Mouse (Mus musculus) kidney, embryonic 15.5 days (tissue): ENCODE results near the gene Parn. TPM values are rescaled to one million over a fixed set of nuclear protein-coding genes. Genes with fewer than 3 reads are reported as not detected.

Source experiments
- ATAC-seq: fragments of 200-750 bp; cut with Nextera tagmentation; replicated peaks from 2 replicates; pipeline ENCODE4 v1.8.0; 2017; ENCODE audit warnings: moderate TSS enrichment; ENCODE audit not compliant: low FRiP score
- H3K27ac ChIP-seq: fragments of 300-500 bp; sonication (generic); 2 replicates; pipeline ENCODE4 v1.5.1; 2015; ENCODE audit warnings: mild to moderate bottlenecking, inconsistent platforms
- H3K27me3 ChIP-seq: fragments of 300-500 bp; sonication (generic); 2 replicates; pipeline ENCODE4 v1.6.1; 2015; ENCODE audit warnings: inconsistent platforms
- H3K36me3 ChIP-seq: fragments of 300-500 bp; sonication (generic); 2 replicates; pipeline ENCODE4 v1.6.1; 2015; ENCODE audit warnings: inconsistent platforms
- H3K4me1 ChIP-seq: fragments of 300-500 bp; sonication (generic); 2 replicates; pipeline ENCODE4 v1.6.1; 2015; ENCODE audit warnings: inconsistent platforms
- H3K4me2 ChIP-seq: fragments of 300-500 bp; sonication (generic); 2 replicates; pipeline ENCODE4 v1.6.1; 2015; ENCODE audit warnings: moderate library complexity, mild to moderate bottlenecking, inconsistent platforms
- H3K4me3 ChIP-seq: fragments of 300-500 bp; sonication (generic); replicated peaks from 2 replicates; pipeline ENCODE4 v1.5.1; 2015; ENCODE audit warnings: mild to moderate bottlenecking, inconsistent platforms
- H3K9ac ChIP-seq: fragments of 300-500 bp; sonication (generic); 2 replicates; pipeline ENCODE4 v1.6.1; 2015; ENCODE audit warnings: mild to moderate bottlenecking, inconsistent platforms
- H3K9me3 ChIP-seq: fragments of 300-500 bp; sonication (generic); replicated peaks from 2 replicates; pipeline ENCODE4 v1.6.1; 2016; ENCODE audit warnings: inconsistent platforms
- WGBS: fragments of 180-500 bp; shearing (Covaris S2); methylation state at CpG from one replicate; pipeline ENCODE4 v1.1.7; 2015; ENCODE audit warnings: mixed read lengths; 5-methylcytosine and 5-hydroxymethylcytosine counted together
- polyA plus RNA-seq: library from polyadenylated mRNA; unstranded; fragments of >200 nt; fragmentation: Nextera tagmentation; extraction: Ambion mirVana; gene quantifications from 2 replicates; pipeline ENCODE4 v1.2.1, GENCODE M21; 2015

Gene Parn
- 44.9 and 46.4 TPM in 2 replicates for polyA plus RNA-seq

GRCm38 (mm10) chr16:13667878-13668343, at the start of gene Parn:
Gene Parn, minus strand, starts transcription at chr16:13668170.
- peak within 1 kb of the TSS; percentile 75 for H3K9ac ChIP-seq
- 0% methylated on average over 35 of the region's 35 CpGs for WGBS

DNA sequence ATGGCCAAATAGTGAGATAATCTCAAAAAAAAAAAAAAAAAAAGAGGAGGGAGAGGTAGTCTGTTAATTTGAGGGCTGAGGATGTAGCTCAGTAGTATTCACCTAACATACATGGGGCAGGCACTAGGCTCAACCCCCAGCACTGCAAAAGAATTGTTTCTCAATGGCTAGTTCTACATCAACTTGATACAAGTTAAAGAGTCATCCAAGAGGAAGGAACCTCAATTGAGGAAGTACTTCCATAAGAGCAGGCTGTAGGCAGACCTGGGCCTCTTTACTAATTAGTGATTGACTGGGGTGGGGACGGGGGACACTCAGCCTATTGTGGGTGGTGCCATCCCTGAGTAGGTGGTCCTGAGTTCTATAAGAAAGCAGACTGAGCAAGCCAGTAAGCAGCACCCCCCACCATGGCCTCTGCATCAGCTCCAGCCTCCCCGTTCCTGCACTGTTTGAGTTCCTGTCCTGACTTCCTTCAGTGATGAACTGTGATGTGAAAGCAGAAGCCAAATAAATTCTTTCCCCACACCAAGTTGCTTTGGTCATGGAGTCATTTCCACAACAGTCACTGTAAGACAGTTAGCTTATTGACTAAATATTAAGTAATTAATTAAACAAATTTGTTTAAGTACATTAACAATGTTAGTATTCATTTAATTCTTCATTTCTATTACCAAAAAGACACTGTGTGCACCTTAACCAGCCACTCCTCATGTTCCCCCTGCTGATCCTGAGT, 49.0 kb upstream of the Parn start:
- Histone ChIP-seq H3K4me1 (no peaks in the 10 kb centered on the region), H3K4me3 (no peak overlapping the region), H3K27ac (no peak overlapping the region), H3K9me3 (no peaks in the 10 kb centered on the region), H3K4me2 (no peak overlapping the region), H3K36me3 (no peaks in the 10 kb centered on the region), H3K27me3 (no peaks in the 10 kb centered on the region), H3K9ac (no peak overlapping the region)
- WGBS = 71% methylated on average over 2 of the region's 2 CpGs
- no peak for ATAC-seq

More at GRCm38 (mm10) chr16:13667878-13668343, at the start of gene Parn:
- Histone ChIP-seq H3K4me1 (peaks cover 12% of the 10 kb centered on the region), H3K9me3 (no peaks in the 10 kb centered on the region), H3K4me3 (peak within 1 kb of the TSS; percentile 80), H3K36me3 (peaks cover 28% of the 10 kb centered on the region), H3K27me3 (no peaks in the 10 kb centered on the region), H3K4me2 (peak within 1 kb of the TSS; percentile 77), H3K27ac (peak within 1 kb of the TSS; percentile 85)
- ATAC-seq = peak; percentile 89

- 89% methylated on average over 3 of the region's 3 CpGs for whole genome bisulfite sequencing
- Histone ChIP-seq H3K4me3 (no peak overlapping the region), H3K9me3 (no peaks in the 10 kb centered on the region), H3K27ac (no peak overlapping the region), H3K27me3 (no peaks in the 10 kb centered on the region), H3K36me3 (no peaks in the 10 kb centered on the region), H3K9ac (no peak overlapping the region), H3K4me1 (no peaks in the 10 kb centered on the region), H3K4me2 (no peak overlapping the region)
- no peak for ATAC-seq
These were observed 46.9 kb upstream of the Parn start for GRCm38 (mm10) chr16:13714910-13715309.

- Histone ChIP-seq H3K9ac (no peak overlapping the region), H3K27ac (no peak overlapping the region), H3K4me2 (no peak overlapping the region), H3K4me1 (no peaks in the 10 kb centered on the region), H3K27me3 (no peaks in the 10 kb centered on the region), H3K9me3 (no peaks in the 10 kb centered on the region), H3K36me3 (peaks cover 55% of the 10 kb centered on the region), H3K4me3 (no peak overlapping the region)
- WGBS = 91% methylated on average over 10 of the region's 10 CpGs
- ATAC-seq = no peak
These were observed 36.7 kb upstream of the Parn start for GRCm38 (mm10) chr16:13704676-13705075.

- no peak overlapping the region for H3K27ac ChIP-seq
- no peaks in the 10 kb centered on the region for H3K27me3 ChIP-seq
- WGBS = 93% methylated on average over 7 of the region's 7 CpGs
- no peaks in the 10 kb centered on the region for H3K4me1 ChIP-seq
- peaks cover 80% of the 10 kb centered on the region for H3K36me3 ChIP-seq
- no peak overlapping the region for H3K4me3 ChIP-seq
- H3K9ac ChIP-seq = no peak overlapping the region
- no peak overlapping the region for H3K4me2 ChIP-seq
- no peaks in the 10 kb centered on the region for H3K9me3 ChIP-seq
- ATAC-seq = no peak
These were observed 34.2 kb upstream of the Parn start for GRCm38 (mm10) chr16:13702184-13702583.

DNA sequence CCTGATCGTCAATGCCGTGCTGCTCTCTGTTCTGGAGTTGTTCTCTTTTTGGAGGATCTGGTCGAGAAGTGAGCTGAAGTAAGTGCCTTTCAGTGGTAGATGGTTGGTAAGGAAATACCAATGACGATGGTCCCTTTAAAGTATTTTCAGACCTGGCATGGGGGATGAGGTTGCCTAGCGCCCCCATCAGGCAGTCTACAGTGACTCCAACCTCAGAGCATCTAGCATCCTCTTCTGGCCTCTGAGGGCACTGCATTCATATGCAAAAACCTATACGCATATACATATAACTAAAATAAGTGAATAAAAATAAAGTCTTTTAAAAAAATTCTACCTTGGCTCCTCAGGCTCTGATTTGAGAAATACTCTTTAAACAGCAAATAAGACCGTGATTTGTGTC, 31.0 kb upstream of the Parn start:
- no peak overlapping the region for H3K4me2 ChIP-seq
- H3K27ac ChIP-seq = no peak overlapping the region
- H3K4me3 ChIP-seq = no peak overlapping the region
- peaks cover 94% of the 10 kb centered on the region for H3K36me3 ChIP-seq
- no peaks in the 10 kb centered on the region for H3K9me3 ChIP-seq
- ATAC-seq = no peak
- H3K27me3 ChIP-seq = no peaks in the 10 kb centered on the region
- no peaks in the 10 kb centered on the region for H3K4me1 ChIP-seq
- H3K9ac ChIP-seq = no peak overlapping the region
- 90% methylated on average over 7 of the region's 7 CpGs for WGBS

- H3K4me3 ChIP-seq = no peak overlapping the region
- no peaks in the 10 kb centered on the region for H3K4me1 ChIP-seq
- no peak for ATAC-seq
- H3K9ac ChIP-seq = no peak overlapping the region
- H3K27ac ChIP-seq = no peak overlapping the region
- no peaks in the 10 kb centered on the region for H3K9me3 ChIP-seq
- no peaks in the 10 kb centered on the region for H3K27me3 ChIP-seq
- H3K4me2 ChIP-seq = no peak overlapping the region
- H3K36me3 ChIP-seq = peaks cover 38% of the 10 kb centered on the region
- 88% methylated on average over 3 of the region's 3 CpGs for WGBS
These were observed 10.8 kb upstream of the Parn start for GRCm38 (mm10) chr16:13678601-13679319.

GRCm38 (mm10) chr16:13674511-13674910, 6.5 kb upstream of the Parn start:
- no peak overlapping the region for H3K9ac ChIP-seq
- H3K9me3 ChIP-seq = no peaks in the 10 kb centered on the region
- peaks cover 31% of the 10 kb centered on the region for H3K36me3 ChIP-seq
- WGBS = 89% methylated on average over 3 of the region's 3 CpGs
- H3K27ac ChIP-seq = no peak overlapping the region
- H3K27me3 ChIP-seq = no peaks in the 10 kb centered on the region
- no peak for ATAC-seq
- no peak overlapping the region for H3K4me3 ChIP-seq
- H3K4me2 ChIP-seq = no peak overlapping the region
- peaks cover 8% of the 10 kb centered on the region; the same call in 1 of the 2 replicates for H3K4me1 ChIP-seq

GRCm38 (mm10) chr16:13673114-13673513, 5.1 kb upstream of the Parn start:
- ATAC-seq = no peak

GRCm38 (mm10) chr16:13672386-13672898, 4.5 kb upstream of the Parn start:
- ATAC-seq = peak; percentile 55
- 1% methylated on average over 20 of the region's 20 CpGs for WGBS
- Histone ChIP-seq H3K4me2 (peak overlapping the region; percentile 69), H3K9ac (peak overlapping the region; percentile 90), H3K36me3 (peaks cover 15% of the 10 kb centered on the region), H3K4me3 (peak overlapping the region; percentile 99), H3K4me1 (peaks cover 9% of the 10 kb centered on the region; the same call in 1 of the 2 replicates), H3K27me3 (no peaks in the 10 kb centered on the region), H3K9me3 (no peaks in the 10 kb centered on the region), H3K27ac (peak overlapping the region; percentile 96)

More at GRCm38 (mm10) chr16:13673114-13673513, 5.1 kb upstream of the Parn start:
- H3K4me1 ChIP-seq = peaks cover 8% of the 10 kb centered on the region; the same call in 1 of the 2 replicates
- peaks cover 22% of the 10 kb centered on the region for H3K36me3 ChIP-seq
- WGBS = 74% methylated on average over 5 of the region's 5 CpGs
- peak overlapping the region; percentile 99 for H3K4me3 ChIP-seq
- no peak overlapping the region for H3K27ac ChIP-seq
- peak overlapping the region; percentile 69 for H3K4me2 ChIP-seq
- H3K27me3 ChIP-seq = no peaks in the 10 kb centered on the region
- H3K9ac ChIP-seq = no peak overlapping the region
- H3K9me3 ChIP-seq = no peaks in the 10 kb centered on the region

DNA sequence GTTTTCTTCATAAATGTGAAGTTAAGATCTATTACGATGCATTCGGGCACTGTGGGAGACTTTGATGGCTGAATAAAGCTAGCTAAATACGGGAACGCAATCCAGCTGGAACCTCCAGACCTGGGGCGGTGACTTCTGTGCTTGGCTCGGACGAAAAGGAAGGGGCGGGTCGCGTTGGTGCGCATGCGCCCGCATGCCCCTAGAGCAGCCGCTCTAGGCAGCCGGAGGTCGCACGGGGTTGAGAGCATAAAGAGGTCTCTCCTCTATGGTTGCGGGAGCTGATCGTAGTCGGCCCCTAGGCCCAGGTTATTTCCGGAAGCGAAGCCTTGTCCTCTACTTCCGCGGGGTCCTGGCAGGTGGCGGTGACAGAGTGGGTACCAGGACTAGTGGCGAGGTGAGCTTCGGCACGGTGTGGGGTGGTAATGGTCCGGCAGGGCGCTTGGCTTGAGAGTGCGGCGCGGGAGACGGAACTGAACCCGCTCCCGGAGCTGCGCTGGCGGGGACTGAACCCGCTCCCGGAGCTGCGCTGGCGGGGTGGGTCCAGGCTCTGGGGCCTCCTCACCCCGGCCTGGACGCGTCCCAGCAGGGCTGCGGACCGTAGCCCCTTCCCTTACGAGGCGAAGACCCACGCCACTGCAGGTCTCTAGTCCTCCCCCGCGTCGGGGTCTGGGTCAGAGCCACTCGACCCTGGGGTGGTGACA, 3.9 kb upstream of the Parn start, which contains the start of the genes Bfar and 3110001I22Rik:
TSS of gene Bfar (plus strand) at position 174 of the 701 bp plus-strand sequence.
TSS of gene 3110001I22Rik (plus strand) at position 245 of the 701 bp plus-strand sequence.
- Histone ChIP-seq H3K9ac (peak within 1 kb of the TSS; percentile 90), H3K36me3 (peaks cover 9% of the 10 kb centered on the region), H3K4me1 (peaks cover 15% of the 10 kb centered on the region), H3K4me3 (peak within 1 kb of the TSS; percentile 99), H3K27me3 (no peaks in the 10 kb centered on the region), H3K27ac (peak within 1 kb of the TSS; percentile 96), H3K9me3 (no peaks in the 10 kb centered on the region), H3K4me2 (peak within 1 kb of the TSS; percentile 69)
- under 1% methylated on average over 54 of the region's 54 CpGs for WGBS
- peak; percentile 93 for ATAC-seq
